Mouse (Mus musculus): ENCODE results near the gene Adck1. TPM values are rescaled to one million over a fixed set of nuclear protein-coding genes. Genes with fewer than 3 reads are reported as not detected.
A peak's percentile ranks its signal among the peaks of the same experiment; 100 is the strongest.

Adck1 gene
- polyA plus RNA-seq, 1 experiment from 2014 or later, result 31.0 TPM

DNA sequence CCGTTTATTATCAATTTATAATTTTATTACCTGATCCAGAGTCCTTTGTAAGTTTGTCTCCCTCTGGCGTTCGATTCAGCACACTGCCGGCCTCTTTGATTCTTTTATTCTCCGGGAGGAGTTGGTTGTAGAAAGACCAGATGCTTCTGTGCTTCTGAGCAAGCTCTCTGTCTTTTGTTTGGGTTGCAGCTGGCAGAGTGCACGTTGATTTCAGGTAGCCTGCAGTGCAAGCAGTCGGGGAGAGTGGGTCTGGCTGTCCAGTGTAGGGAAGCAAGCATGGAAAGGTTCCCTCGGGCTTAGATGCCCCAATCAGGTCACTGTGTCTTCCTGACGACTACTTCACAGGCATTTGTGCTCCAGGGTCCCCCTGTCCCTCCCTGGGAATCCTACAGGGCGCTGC, 16.5 kb downstream of the Adck1 start:
- Histone ChIP-seq H3K27ac (0 out of 2 replicates have a peak overlapping the region, but pooled peaks have one; percentile 3), H3K4me1 (replicated peaks) (peaks cover 7% of the 10 kb centered on the region), H3K4me2 (no peak overlapping the region), H3K9me3 (no peaks in the 10 kb centered on the region), H3K4me3 (no peak overlapping the region), H3K36me3 (peaks cover 10% of the 10 kb centered on the region; the same call in 1 of the 2 replicates), H3K9ac (no peak overlapping the region), H3K27me3 (no peaks in the 10 kb centered on the region)
- 35% methylated on average over 10 of the region's 10 CpGs for WGBS
- no peak for ATAC-seq (ENCODE audit: low FRiP score)

DNA sequence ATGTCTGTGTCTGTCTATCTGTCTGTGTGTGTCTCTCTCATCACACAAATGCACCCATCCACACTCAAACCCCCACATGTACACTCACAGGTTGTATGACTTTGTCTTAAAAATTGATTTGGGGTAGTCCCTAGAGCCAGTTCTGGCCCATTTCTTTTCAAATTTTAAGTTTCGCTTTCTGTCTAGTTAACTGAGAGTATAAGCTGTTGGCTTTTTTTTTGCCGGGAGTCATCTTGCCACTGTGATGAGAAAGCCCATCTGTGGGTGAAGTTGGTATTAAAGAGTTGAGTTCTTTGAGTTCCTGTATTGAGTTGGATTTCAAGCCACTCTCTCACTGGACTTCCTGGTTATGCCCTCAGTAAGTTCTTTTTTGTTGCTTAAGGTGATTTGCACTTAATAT, 17.9 kb downstream of the Adck1 start:
- Histone ChIP-seq H3K4me3 (no peak overlapping the region), H3K4me2 (no peak overlapping the region), H3K36me3 (peaks cover 10% of the 10 kb centered on the region; the same call in 1 of the 2 replicates), H3K27me3 (no peaks in the 10 kb centered on the region), H3K4me1 (replicated peaks) (0 out of 2 replicates have a peak, but pooled peaks cover 4% of the 10 kb centered on the region), H3K9me3 (no peaks in the 10 kb centered on the region), H3K9ac (no peak overlapping the region), H3K27ac (no peak overlapping the region)
- ATAC-seq (ENCODE audit: low FRiP score), result no peak
- WGBS, result 96% methylated on average over 2 of the region's 2 CpGs

GRCm38 (mm10) chr12:88388832-88389231, 28.5 kb downstream of the Adck1 start:
- Histone ChIP-seq H3K27me3 (no peaks in the 10 kb centered on the region), H3K4me3 (no peak overlapping the region), H3K9me3 (no peaks in the 10 kb centered on the region), H3K9ac (no peak overlapping the region), H3K4me2 (no peak overlapping the region), H3K36me3 (peaks cover 8% of the 10 kb centered on the region; the same call in 1 of the 2 replicates), H3K27ac (no peak overlapping the region), H3K4me1 (replicated peaks) (peaks cover 5% of the 10 kb centered on the region; the same call in 1 of the 2 replicates)
- 0 out of 2 replicates have a peak, but pooled peaks have one; percentile 43 for ATAC-seq (ENCODE audit: low FRiP score)
- 41% methylated on average over 6 of the region's 6 CpGs for WGBS

DNA sequence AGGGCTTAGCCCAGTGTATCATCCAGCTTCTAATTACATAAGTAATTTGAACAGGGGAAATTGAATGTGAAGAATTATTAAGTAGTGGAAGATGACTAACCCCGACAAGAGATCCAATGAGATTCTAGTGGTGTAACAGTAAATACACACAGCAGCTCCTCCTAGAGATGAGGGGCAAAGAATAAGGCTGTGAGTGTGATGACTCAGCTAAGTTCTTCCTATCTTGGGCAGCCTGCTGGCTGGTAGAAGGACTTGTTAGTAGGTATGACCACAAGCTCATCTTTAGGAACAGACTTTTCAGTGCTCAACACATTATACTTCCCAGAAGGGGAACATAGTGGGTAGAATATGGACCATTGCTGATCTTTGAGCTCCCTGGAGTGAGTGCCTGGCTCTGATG, 38.3 kb downstream of the Adck1 start:
- H3K4me2 ChIP-seq, result no peak overlapping the region
- peaks cover 7% of the 10 kb centered on the region for H3K4me1 ChIP-seq (replicated peaks)
- no peak overlapping the region for H3K4me3 ChIP-seq
- WGBS, result 90% methylated on average over 1 of the region's 1 CpGs
- H3K27ac ChIP-seq, result no peak overlapping the region
- H3K36me3 ChIP-seq, result peaks cover 4% of the 10 kb centered on the region
- no peak for ATAC-seq (ENCODE audit: low FRiP score)
- no peak overlapping the region for H3K9ac ChIP-seq
- no peaks in the 10 kb centered on the region for H3K9me3 ChIP-seq
- H3K27me3 ChIP-seq, result no peaks in the 10 kb centered on the region

DNA sequence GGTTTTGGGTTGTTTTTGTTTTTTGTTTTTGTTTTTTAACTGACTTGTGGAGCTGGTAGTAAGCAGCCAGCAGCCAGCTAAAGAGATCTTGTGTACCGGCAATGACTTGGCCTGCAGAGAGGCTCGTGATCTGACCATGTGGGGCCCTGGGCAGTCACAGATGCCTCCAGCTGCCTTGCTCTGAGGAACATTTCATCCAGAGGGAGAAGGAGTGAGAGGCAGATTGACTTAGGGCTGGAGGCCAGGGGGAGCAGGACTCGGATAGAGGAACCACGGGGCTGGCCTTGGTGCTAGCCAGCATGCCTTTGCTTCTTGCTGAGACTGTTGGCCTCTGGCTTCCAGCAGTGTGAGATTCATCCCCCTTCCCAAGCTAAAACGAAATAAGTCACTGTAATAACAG, 43.2 kb downstream of the Adck1 start:
- 59% methylated on average over 5 of the region's 5 CpGs for WGBS
- H3K4me3 ChIP-seq, result no peak overlapping the region
- H3K4me1 ChIP-seq (replicated peaks), result peaks cover 21% of the 10 kb centered on the region
- H3K4me2 ChIP-seq, result no peak overlapping the region
- H3K9me3 ChIP-seq, result no peaks in the 10 kb centered on the region
- H3K9ac ChIP-seq, result no peak overlapping the region
- no peaks in the 10 kb centered on the region for H3K27me3 ChIP-seq
- H3K27ac ChIP-seq, result no peak overlapping the region
- no peak for ATAC-seq (ENCODE audit: low FRiP score)
- H3K36me3 ChIP-seq, result peaks cover 9% of the 10 kb centered on the region

DNA sequence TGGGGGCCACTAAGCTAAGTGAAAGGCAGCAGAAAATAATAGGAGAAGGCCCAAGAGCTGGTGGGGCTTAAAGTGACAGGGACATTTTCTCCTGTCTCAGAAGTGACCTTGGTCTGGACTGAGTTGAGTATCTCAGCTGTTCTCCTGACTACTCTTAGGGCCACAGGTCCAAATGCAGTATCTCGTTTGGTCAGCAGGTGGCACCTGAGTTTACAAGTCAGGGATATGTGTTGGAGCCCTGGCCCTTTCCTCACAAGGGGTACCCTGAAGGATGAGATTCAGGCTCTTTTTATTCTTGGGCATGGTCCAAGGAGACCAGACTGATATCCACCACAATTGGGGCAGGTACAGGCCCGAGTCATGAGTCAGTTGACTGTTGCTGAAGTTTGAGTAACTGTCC, 44.8 kb downstream of the Adck1 start:
- peak; percentile 43; the same call in 1 of the 2 replicates for ATAC-seq (ENCODE audit: low FRiP score)
- Histone ChIP-seq H3K4me3 (no peak overlapping the region), H3K4me1 (replicated peaks) (peaks cover 29% of the 10 kb centered on the region), H3K9me3 (no peaks in the 10 kb centered on the region), H3K4me2 (no peak overlapping the region), H3K27ac (no peak overlapping the region), H3K9ac (no peak overlapping the region), H3K27me3 (no peaks in the 10 kb centered on the region), H3K36me3 (peaks cover 9% of the 10 kb centered on the region)
- WGBS, result 36% methylated on average over 2 of the region's 2 CpGs

GRCm38 (mm10) chr12:88407996-88408322, 47.6 kb downstream of the Adck1 start:
- H3K4me3 ChIP-seq, result no peak overlapping the region
- no peak overlapping the region for H3K9ac ChIP-seq
- H3K27ac ChIP-seq, result no peak overlapping the region
- no peaks in the 10 kb centered on the region for H3K27me3 ChIP-seq
- H3K4me1 ChIP-seq (replicated peaks), result peaks cover 29% of the 10 kb centered on the region
- peaks cover 21% of the 10 kb centered on the region for H3K36me3 ChIP-seq
- no peak overlapping the region for H3K4me2 ChIP-seq
- 94% methylated on average over 4 of the region's 4 CpGs for WGBS
- H3K9me3 ChIP-seq, result no peaks in the 10 kb centered on the region
- no peak for ATAC-seq (ENCODE audit: low FRiP score)

- Histone ChIP-seq H3K4me2 (no peak overlapping the region), H3K4me3 (no peak overlapping the region), H3K27me3 (no peaks in the 10 kb centered on the region), H3K9ac (no peak overlapping the region), H3K27ac (0 out of 2 replicates have a peak overlapping the region, but pooled peaks have one; percentile 40), H3K9me3 (no peaks in the 10 kb centered on the region), H3K36me3 (peaks cover 21% of the 10 kb centered on the region), H3K4me1 (replicated peaks) (peaks cover 24% of the 10 kb centered on the region)
- no peak for ATAC-seq (ENCODE audit: low FRiP score)
- WGBS, result 34% methylated on average over 11 of the region's 11 CpGs
Measured at GRCm38 (mm10) chr12:88408323-88409047, 48.1 kb downstream of the Adck1 start.

DNA sequence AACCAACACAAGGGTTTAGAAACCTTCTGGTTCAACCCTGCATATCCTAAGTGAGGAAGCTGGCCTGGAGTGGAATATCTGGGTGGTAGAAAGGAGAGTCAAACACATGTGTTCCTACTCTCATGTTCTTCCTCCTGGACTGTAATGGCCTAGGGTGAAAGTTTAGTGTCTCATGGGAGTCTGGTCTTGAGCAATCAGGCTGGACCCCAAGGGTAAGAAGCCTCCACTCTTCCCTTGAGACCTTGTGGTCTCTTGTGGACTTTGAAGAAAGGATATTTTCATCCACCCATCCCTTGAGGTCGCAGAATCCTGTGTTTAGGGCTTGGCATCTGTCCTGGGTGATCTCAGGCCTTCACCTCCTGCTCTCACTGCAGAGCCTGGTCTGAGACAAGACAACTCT, 52.9 kb downstream of the Adck1 start:
- Histone ChIP-seq H3K9ac (no peak overlapping the region), H3K4me1 (replicated peaks) (peaks cover 14% of the 10 kb centered on the region), H3K36me3 (peaks cover 15% of the 10 kb centered on the region), H3K9me3 (no peaks in the 10 kb centered on the region), H3K4me2 (no peak overlapping the region), H3K4me3 (no peak overlapping the region), H3K27me3 (no peaks in the 10 kb centered on the region), H3K27ac (no peak overlapping the region)
- no peak for ATAC-seq (ENCODE audit: low FRiP score)
- WGBS, result 95% methylated on average over 1 of the region's 1 CpGs

DNA sequence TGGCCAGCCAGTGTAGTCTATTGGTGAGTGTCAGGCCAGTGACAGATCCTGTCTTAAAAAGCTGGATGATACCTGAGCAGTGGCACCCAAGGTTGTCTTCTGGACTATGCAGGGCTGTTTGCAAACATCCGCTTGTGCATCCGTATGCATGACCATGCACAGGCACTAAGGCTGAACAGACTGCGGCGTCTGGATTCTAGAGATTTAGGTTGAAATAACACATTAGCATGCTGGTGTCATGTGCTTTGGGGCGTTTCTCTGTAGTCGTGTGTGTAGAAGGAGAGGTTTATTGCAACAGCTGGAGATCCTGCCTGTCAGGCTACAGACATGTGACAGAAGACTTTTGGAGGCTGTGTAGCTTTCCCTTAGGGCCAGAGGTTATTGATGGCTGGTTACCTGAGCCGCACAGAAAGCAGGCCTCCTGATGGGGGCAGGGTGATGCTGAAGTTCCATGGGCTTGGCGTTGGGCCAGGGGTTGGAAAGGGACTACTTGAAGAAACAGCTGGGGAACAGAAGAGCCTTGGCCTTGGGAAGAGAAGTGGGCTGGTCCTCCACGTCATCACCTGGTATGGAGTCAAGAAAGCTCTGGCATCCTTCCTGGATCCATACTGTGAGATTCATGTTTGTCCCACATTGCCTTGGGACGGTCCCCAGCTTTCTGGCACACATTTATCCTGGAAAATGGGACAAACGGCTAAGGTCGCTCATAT, 59.7 kb downstream of the Adck1 start:
- Histone ChIP-seq H3K36me3 (no peaks in the 10 kb centered on the region), H3K27ac (peak overlapping the region; percentile 6; the same call in 1 of the 2 replicates), H3K9me3 (no peaks in the 10 kb centered on the region), H3K4me2 (no peak overlapping the region), H3K27me3 (no peaks in the 10 kb centered on the region), H3K9ac (no peak overlapping the region), H3K4me1 (replicated peaks) (peaks cover 14% of the 10 kb centered on the region), H3K4me3 (no peak overlapping the region)
- 71% methylated on average over 12 of the region's 12 CpGs for WGBS
- peak; percentile 54; the same call in 1 of the 2 replicates for ATAC-seq (ENCODE audit: low FRiP score)

GRCm38 (mm10) chr12:88426926-88427325, 66.6 kb downstream of the Adck1 start:
- 0 out of 2 replicates have a peak, but pooled peaks have one; percentile 44 for ATAC-seq (ENCODE audit: low FRiP score)
- WGBS, result 83% methylated on average over 3 of the region's 3 CpGs
- no peak overlapping the region for H3K9ac ChIP-seq

DNA sequence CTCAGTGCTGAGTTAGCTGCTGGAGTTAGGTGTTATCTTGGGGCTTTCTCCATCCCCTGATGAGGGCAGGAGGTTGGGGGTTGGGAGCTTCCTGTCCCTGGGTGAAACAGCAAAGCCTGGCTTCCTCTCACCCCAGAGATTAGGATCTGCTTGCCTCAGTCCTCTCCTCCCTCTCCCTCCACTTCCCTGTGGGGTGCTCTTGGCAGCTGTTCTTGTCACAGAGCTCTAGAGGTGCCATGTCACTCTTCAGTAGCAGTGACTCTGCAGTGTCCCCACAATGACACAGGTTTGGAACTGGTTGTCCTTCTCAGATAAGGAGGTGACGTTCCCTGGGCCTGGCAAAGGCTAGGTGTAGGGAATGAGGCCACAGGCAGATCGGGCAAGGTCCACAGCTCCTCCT, 68.4 kb downstream of the Adck1 start:
- 91% methylated on average over 2 of the region's 2 CpGs for WGBS

More at GRCm38 (mm10) chr12:88426926-88427325, 66.6 kb downstream of the Adck1 start:
- H3K27ac ChIP-seq, result no peak overlapping the region
- H3K36me3 ChIP-seq, result peaks cover 12% of the 10 kb centered on the region
- no peaks in the 10 kb centered on the region for H3K9me3 ChIP-seq
- H3K27me3 ChIP-seq, result no peaks in the 10 kb centered on the region
- peaks cover 24% of the 10 kb centered on the region for H3K4me1 ChIP-seq (replicated peaks)
- H3K4me2 ChIP-seq, result no peak overlapping the region
- H3K4me3 ChIP-seq, result no peak overlapping the region

More for the DNA sequence above, 68.4 kb downstream of the Adck1 start:
- Histone ChIP-seq H3K27me3 (no peaks in the 10 kb centered on the region), H3K4me1 (replicated peaks) (peaks cover 24% of the 10 kb centered on the region), H3K9me3 (no peaks in the 10 kb centered on the region), H3K27ac (no peak overlapping the region), H3K4me2 (no peak overlapping the region), H3K9ac (no peak overlapping the region), H3K4me3 (no peak overlapping the region), H3K36me3 (peaks cover 13% of the 10 kb centered on the region)
- ATAC-seq (ENCODE audit: low FRiP score), result no peak
